Mouse (Mus musculus) midbrain, embryonic 14.5 days (tissue): Measurements from ENCODE around the gene Kcnb1. TPM values are rescaled to one million over a fixed set of nuclear protein-coding genes. Genes with fewer than 3 reads are reported as not detected.

Experiments used
- ATAC-seq: fragments of 200-750 bp; cut with Nextera tagmentation; 2 replicates; pipeline ENCODE4 v1.8.0; 2017; ENCODE audit warnings: moderate number of reproducible peaks, moderate library complexity; ENCODE audit not compliant: low FRiP score, low TSS enrichment
- DNase-seq: peaks from one replicate; pipeline ENCODE4 v3.0.0-alpha.2; 2015
- H3K27ac ChIP-seq: fragments of 300-500 bp; sonication (generic); replicated peaks from 2 replicates; pipeline ENCODE4 v1.5.1; 2014; ENCODE audit warnings: mild to moderate bottlenecking, low read depth, low read length, moderate library complexity
- H3K27me3 ChIP-seq: fragments of 300-500 bp; sonication (generic); 2 replicates; pipeline ENCODE4 v1.6.1; 2014; ENCODE audit warnings: low read length, control low read depth, mixed read lengths; ENCODE audit not compliant: control insufficient read depth, insufficient read depth
- H3K36me3 ChIP-seq: fragments of 300-500 bp; sonication (generic); 2 replicates; pipeline ENCODE4 v1.6.1; 2014; ENCODE audit warnings: low read length, control low read depth; ENCODE audit not compliant: control insufficient read depth, insufficient read depth
- H3K4me1 ChIP-seq: fragments of 300-500 bp; sonication (generic); 2 replicates; pipeline ENCODE4 v1.6.1; 2014; ENCODE audit warnings: mild to moderate bottlenecking, antibody characterized with exemption, low read length, control low read depth; ENCODE audit not compliant: control insufficient read depth, insufficient read depth
- H3K4me2 ChIP-seq: fragments of 300-500 bp; sonication (generic); 2 replicates; pipeline ENCODE4 v1.6.1; 2014; ENCODE audit warnings: mild to moderate bottlenecking, low read length, moderate library complexity
- H3K4me3 ChIP-seq: fragments of 300-500 bp; sonication (generic); replicated peaks from 2 replicates; pipeline ENCODE4 v1.5.1; 2014; ENCODE audit warnings: low read depth, low read length
- H3K9ac ChIP-seq: fragments of 300-500 bp; sonication (generic); replicated peaks from 2 replicates; pipeline ENCODE4 v1.6.1; 2014; ENCODE audit warnings: mild to moderate bottlenecking, low read length, moderate library complexity
- H3K9me3 ChIP-seq: fragments of 300-500 bp; sonication (generic); 2 replicates; pipeline ENCODE4 v1.6.1; 2016; ENCODE audit warnings: low read length, control low read depth, mixed read lengths; ENCODE audit not compliant: control insufficient read depth
- WGBS: fragments of 180-500 bp; shearing (Covaris S2); extraction: QIAGEN DNeasy Blood & Tissue Kit; methylation state at CpG from one replicate; pipeline ENCODE4 v1.1.7; 2014; 5-methylcytosine and 5-hydroxymethylcytosine counted together
- polyA plus RNA-seq: library from polyadenylated mRNA; unstranded; fragments of >200 nt; fragmentation: Nextera tagmentation; extraction: Ambion mirVana; gene quantifications from 2 replicates; pipeline ENCODE4 v1.2.1, GENCODE M21; 2014

The Kcnb1 gene
- polyA plus RNA-seq, 1 experiment from 2014 or later: 3.1 TPM

DNA sequence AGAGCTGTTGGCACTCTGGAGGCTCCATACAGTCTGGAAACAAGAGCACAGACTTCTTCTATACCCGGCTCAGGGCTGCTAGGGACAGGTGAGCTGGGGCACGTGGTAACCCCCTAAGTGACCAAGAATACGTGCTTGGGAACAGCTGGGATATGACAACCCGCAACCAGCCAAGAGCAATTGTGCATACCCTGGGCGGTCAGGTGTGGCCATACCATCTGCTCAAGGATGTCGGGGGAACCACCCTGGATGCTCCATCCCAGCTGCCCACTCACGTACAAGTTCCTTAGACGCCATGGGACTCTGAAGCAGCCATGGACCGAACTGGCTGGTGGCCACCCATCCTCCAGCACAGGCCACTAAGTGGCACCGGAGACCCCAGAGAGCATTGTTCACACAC is 26.8 kb downstream of the Kcnb1 start:
- DNase-seq (no peak), ATAC-seq (no peak)
- Histone ChIP-seq H3K9ac (no peak overlapping the region), H3K27ac (no peak overlapping the region), H3K9me3 (peaks cover 7% of the 10 kb centered on the region; the same call in 1 of the 2 replicates), H3K4me1 (no peaks in the 10 kb centered on the region), H3K36me3 (no peaks in the 10 kb centered on the region), H3K4me3 (no peak overlapping the region), H3K27me3 (no peaks in the 10 kb centered on the region), H3K4me2 (no peak overlapping the region)
- WGBS: 90% methylated on average over 10 of the region's 10 CpGs

DNA sequence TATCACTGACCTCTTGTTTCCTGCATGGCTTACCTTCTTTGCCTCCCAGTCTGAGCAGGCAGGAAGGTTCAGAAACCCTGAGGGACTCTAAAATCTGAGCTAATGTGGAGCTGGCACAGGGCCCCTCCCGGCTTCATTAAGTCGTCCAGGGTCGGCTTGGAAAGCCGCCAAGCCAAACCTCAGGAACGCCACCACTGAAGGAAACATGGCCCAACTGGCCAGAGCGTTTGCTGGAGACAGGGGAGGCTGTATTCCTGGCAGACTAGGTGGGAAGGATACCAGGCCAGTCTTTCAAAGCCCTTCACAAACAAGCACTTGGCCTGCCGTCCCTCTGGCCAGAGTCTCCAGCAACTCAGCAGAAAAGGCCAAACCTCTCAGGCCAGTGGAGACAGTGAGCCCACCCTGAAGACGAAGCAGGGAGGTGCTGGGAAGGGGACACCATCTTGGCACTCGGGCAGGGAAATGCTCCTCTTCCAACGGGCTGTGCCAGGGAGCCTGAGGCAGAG is 27.4 kb downstream of the Kcnb1 start:
- Histone ChIP-seq H3K4me2 (no peak overlapping the region), H3K4me1 (no peaks in the 10 kb centered on the region), H3K4me3 (no peak overlapping the region), H3K9me3 (peaks cover 7% of the 10 kb centered on the region; the same call in 1 of the 2 replicates), H3K36me3 (no peaks in the 10 kb centered on the region), H3K27ac (no peak overlapping the region), H3K9ac (no peak overlapping the region), H3K27me3 (no peaks in the 10 kb centered on the region)
- 69% methylated on average over 10 of the region's 10 CpGs for WGBS
- ATAC-seq: no peak
- DNase-seq: peak; percentile 49

DNA sequence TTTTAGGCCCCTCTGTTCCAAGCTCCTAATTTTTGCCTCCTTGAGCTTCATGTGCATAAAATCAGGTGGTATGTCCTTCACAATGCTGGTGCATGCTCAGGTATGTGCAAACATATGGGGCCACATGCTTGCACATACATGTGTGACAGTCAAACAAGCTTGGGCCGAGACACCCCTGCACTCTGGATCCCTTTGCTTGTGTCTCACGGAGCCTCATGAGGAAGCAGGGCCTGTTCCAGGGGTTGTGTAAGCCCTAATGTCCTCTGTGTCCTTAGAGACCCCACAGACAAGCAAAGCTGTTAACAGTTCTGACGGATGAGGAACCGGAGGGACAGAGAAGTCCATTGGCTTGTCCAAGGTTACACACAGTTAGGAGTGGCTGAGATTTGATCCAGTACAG is 30.2 kb downstream of the Kcnb1 start:
- Histone ChIP-seq H3K4me2 (no peak overlapping the region), H3K4me1 (peaks cover 13% of the 10 kb centered on the region; the same call in 1 of the 2 replicates), H3K27me3 (no peaks in the 10 kb centered on the region), H3K36me3 (no peaks in the 10 kb centered on the region), H3K27ac (no peak overlapping the region), H3K4me3 (no peak overlapping the region), H3K9ac (no peak overlapping the region), H3K9me3 (peaks cover 7% of the 10 kb centered on the region; the same call in 1 of the 2 replicates)
- DNase-seq (no peak), ATAC-seq (no peak)
- WGBS: 92% methylated on average over 4 of the region's 4 CpGs

GRCm38 (mm10) chr2:167158780-167159179 is 31.2 kb downstream of the Kcnb1 start:
- peaks cover 7% of the 10 kb centered on the region; the same call in 1 of the 2 replicates for H3K9me3 ChIP-seq
- ATAC-seq: no peak
- 69% methylated on average over 5 of the region's 5 CpGs for WGBS
- H3K4me1 ChIP-seq: peaks cover 13% of the 10 kb centered on the region; the same call in 1 of the 2 replicates
- H3K27ac ChIP-seq: no peak overlapping the region
- H3K4me2 ChIP-seq: no peak overlapping the region
- H3K9ac ChIP-seq: no peak overlapping the region
- no peak for DNase-seq
- H3K36me3 ChIP-seq: no peaks in the 10 kb centered on the region
- H3K27me3 ChIP-seq: no peaks in the 10 kb centered on the region
- no peak overlapping the region for H3K4me3 ChIP-seq

DNA sequence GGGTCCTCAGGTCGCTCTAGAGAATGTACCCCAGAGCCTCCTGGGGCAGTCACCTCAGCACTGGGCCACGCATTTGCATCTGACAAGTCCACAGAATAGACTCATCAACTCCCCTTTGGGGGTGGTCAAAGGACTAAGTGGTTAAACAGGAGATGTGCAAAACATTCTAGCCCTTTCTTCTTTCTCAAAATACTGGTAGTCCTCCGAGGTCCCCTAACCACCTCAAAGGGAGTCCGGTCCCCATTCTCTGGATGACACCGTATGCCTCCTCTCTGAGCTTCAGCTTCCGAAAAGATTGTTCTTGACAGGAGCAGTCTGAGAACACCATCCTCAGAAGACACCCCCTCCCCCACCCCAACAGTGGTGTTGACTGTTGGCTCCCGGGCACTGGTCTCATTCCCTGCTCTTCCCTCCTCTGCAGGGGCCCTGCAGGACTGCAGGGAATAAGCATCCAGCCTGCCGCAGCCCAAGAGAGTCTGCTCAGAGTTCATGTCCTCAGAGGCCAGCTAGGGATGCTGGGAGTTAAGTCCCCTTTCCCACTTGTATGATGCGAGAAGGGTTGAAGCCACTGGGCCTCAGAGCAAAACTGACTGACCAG is 33.7 kb downstream of the Kcnb1 start:
- Histone ChIP-seq H3K4me3 (no peak overlapping the region), H3K4me2 (no peak overlapping the region), H3K9ac (no peak overlapping the region), H3K27me3 (no peaks in the 10 kb centered on the region), H3K4me1 (peaks cover 13% of the 10 kb centered on the region; the same call in 1 of the 2 replicates), H3K36me3 (no peaks in the 10 kb centered on the region), H3K27ac (0 out of 2 replicates have a peak overlapping the region, but pooled peaks have one; percentile 57), H3K9me3 (peaks cover 3% of the 10 kb centered on the region; the same call in 1 of the 2 replicates)
- 34% methylated on average over 9 of the region's 9 CpGs for WGBS
- DNase-seq (no peak), ATAC-seq (no peak)

GRCm38 (mm10) chr2:167155541-167155973 is 34.4 kb downstream of the Kcnb1 start:
- ATAC-seq: peak; percentile 31
- H3K9ac ChIP-seq: peak overlapping the region; percentile 23; the same call in 1 of the 2 replicates
- DNase-seq: peak; percentile 58

DNA sequence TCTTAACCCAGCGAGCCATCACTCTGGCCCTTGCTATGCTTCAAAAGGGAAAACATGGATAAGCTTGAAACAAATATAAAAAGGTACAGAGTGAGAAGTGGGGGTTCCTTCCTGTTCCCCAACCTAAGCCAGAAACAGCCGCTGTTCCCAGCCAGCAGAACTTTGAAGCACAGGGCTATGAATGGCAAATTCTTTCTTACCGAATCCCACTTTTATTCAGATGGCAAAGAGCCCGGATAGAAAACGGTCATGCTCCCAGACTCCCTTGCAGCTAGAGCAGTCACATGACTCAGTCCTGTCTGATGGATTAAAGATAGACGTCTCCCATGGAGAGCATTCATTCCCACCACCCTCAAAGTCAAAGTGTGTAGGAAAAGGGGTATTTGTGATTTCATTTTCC is 39.1 kb downstream of the Kcnb1 start:
- Histone ChIP-seq H3K4me2 (no peak overlapping the region), H3K36me3 (no peaks in the 10 kb centered on the region), H3K27ac (no peak overlapping the region), H3K9me3 (no peaks in the 10 kb centered on the region), H3K4me1 (peaks cover 15% of the 10 kb centered on the region), H3K27me3 (no peaks in the 10 kb centered on the region), H3K4me3 (no peak overlapping the region), H3K9ac (no peak overlapping the region)
- DNase-seq (no peak), ATAC-seq (no peak)
- 93% methylated on average over 6 of the region's 6 CpGs for WGBS

More at GRCm38 (mm10) chr2:167155541-167155973, 34.4 kb downstream of the Kcnb1 start:
- no peaks in the 10 kb centered on the region for H3K36me3 ChIP-seq
- peak overlapping the region; percentile 57; the same call in 1 of the 2 replicates for H3K27ac ChIP-seq
- H3K4me3 ChIP-seq: no peak overlapping the region
- peaks cover 13% of the 10 kb centered on the region; the same call in 1 of the 2 replicates for H3K4me1 ChIP-seq
- H3K27me3 ChIP-seq: no peaks in the 10 kb centered on the region
- 41% methylated on average over 4 of the region's 4 CpGs for WGBS
- no peak overlapping the region for H3K4me2 ChIP-seq
- no peaks in the 10 kb centered on the region for H3K9me3 ChIP-seq

- no peak for ATAC-seq
These were observed 39.8 kb downstream of the Kcnb1 start for GRCm38 (mm10) chr2:167150135-167150534.

DNA sequence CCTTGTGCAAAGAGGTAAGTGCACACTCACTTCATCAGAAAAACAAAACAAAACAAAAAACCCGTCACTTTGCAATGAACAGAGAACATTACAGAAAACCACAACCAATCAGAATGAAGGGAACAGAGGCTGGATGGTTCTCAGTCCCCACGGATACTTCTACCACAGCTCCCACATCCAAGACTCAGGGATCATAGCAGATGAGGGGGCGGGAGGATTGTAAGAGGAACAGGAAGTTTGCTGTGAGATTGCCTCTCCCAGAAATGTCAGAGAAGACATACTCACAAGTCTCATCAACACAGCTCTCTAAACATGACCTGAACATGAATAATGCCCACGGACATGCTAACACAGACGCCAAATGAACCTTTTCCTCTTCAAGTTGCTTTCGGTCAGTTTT is 40.9 kb downstream of the Kcnb1 start:
- H3K36me3 ChIP-seq: no peaks in the 10 kb centered on the region
- H3K27me3 ChIP-seq: no peaks in the 10 kb centered on the region
- no peak overlapping the region for H3K4me3 ChIP-seq
- ATAC-seq (no peak), DNase-seq (no peak)
- no peak overlapping the region for H3K27ac ChIP-seq
- H3K9me3 ChIP-seq: no peaks in the 10 kb centered on the region
- WGBS: 96% methylated on average over 6 of the region's 6 CpGs
- peaks cover 21% of the 10 kb centered on the region for H3K4me1 ChIP-seq
- H3K4me2 ChIP-seq: no peak overlapping the region
- no peak overlapping the region for H3K9ac ChIP-seq

More at GRCm38 (mm10) chr2:167150135-167150534, 39.8 kb downstream of the Kcnb1 start:
- no peak overlapping the region for H3K4me3 ChIP-seq
- 92% methylated on average over 7 of the region's 7 CpGs for WGBS
- H3K9ac ChIP-seq: no peak overlapping the region
- H3K27me3 ChIP-seq: no peaks in the 10 kb centered on the region
- no peak overlapping the region for H3K4me2 ChIP-seq
- H3K9me3 ChIP-seq: no peaks in the 10 kb centered on the region
- no peak for DNase-seq
- no peaks in the 10 kb centered on the region for H3K36me3 ChIP-seq
- peaks cover 12% of the 10 kb centered on the region for H3K4me1 ChIP-seq
- no peak overlapping the region for H3K27ac ChIP-seq
